In the genomic region with DNA sequence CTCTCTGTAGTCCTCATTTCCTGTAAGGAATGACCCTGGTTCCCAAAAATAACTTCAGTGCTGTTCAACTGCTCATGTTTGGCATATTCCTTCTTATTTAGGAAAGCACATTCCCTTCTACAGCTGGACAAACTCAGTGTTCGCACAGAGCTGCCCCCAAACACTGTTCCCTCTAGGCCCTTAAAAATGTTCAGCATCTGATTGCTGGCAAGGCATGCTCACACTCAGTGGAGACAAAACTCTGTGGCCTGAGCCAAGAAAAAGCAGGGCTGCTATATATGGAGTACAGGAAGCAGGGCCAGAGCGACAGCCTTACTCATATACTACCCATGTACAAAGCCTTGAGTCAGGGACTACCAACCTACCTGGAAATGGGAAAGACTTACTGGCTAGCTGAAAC, we compare ENCODE assay signal across 8 mouse cellular contexts. TPM values are rescaled to one million over a fixed set of nuclear protein-coding genes. Genes with fewer than 3 reads are reported as not detected.
A peak's percentile ranks its signal among the peaks of the same experiment; 100 is the strongest.
DNase-seq lines count a peak whose midpoint lies in the region; ATAC-seq lines count a peak whose summit lies in the region.

No protein-coding gene starts in this region.

- H3K4me1 ChIP-seq in heart, embryonic 13.5 days, result peaks cover 15% of the 10 kb centered on the region

- H3K36me3 ChIP-seq in heart, embryonic 13.5 days, result no peaks in the 10 kb centered on the region

- peak overlapping the region; percentile 90 for H3K27ac ChIP-seq in heart, embryonic 13.5 days (replicated peaks)

- H3K9me3 ChIP-seq in heart, embryonic 13.5 days, result no peaks in the 10 kb centered on the region

- 11% methylated on average over 2 of the region's 2 CpGs for WGBS in heart, embryonic 13.5 days

- H3K27me3 ChIP-seq in heart, embryonic 13.5 days (replicated peaks), result no peaks in the 10 kb centered on the region

- no peak overlapping the region for H3K4me2 ChIP-seq in heart, embryonic 13.5 days

- no peak overlapping the region for H3K4me3 ChIP-seq in heart, embryonic 13.5 days

- peak; percentile 66; the same call in 1 of the 2 replicates for ATAC-seq in heart, embryonic 13.5 days (ENCODE audit: extremely low read depth, insufficient number of reproducible peaks, low FRiP score, low TSS enrichment)

- DNase-seq in right cerebral cortex, adult 18-20 months, result peak; percentile 44
- no peak for DNase-seq in right cerebral cortex, postnatal 4 days
- DNase-seq in kidney, postnatal 4 days, result peak; percentile 58 to 70
- peak; percentile 14 for DNase-seq in right cerebral cortex, postnatal 14 days
- no peak for DNase-seq in layer of hippocampus, postnatal 14 days (ENCODE audit: low spot score in 2 of 2)
- DNase-seq in embryo, embryonic 10.5 days (ENCODE audit: low spot score), result no peak
- DNase-seq in thymus, postnatal 36 days, result no peak

- H3K9ac ChIP-seq in heart, embryonic 13.5 days, result no peak overlapping the region

RNA-seq across cellular contexts. Expression of a gene that starts 5.5 kb away (rescaled TPM):
- 304 and 322 TPM in 2 replicates for polyA plus RNA-seq in heart, embryonic 13.5 days (2015; fragmentation: Nextera tagmentation; extraction: Ambion mirVana)
- total RNA-seq in layer of hippocampus, postnatal 14 days (2021), result 10 to 100 TPM; 79.9 to 82.8 TPM

Comparison
In these comparisons a context has a peak if more than half of its experiments do, and no peak if none do; other contexts are left out.
1. DNase-seq: peak in right cerebral cortex, adult 18-20 months (single experiment), kidney, postnatal 4 days (2 of 2) and right cerebral cortex, postnatal 14 days (single experiment); none in right cerebral cortex, postnatal 4 days (single experiment), layer of hippocampus, postnatal 14 days (0 of 2), embryo, embryonic 10.5 days (single experiment) and thymus, postnatal 36 days (0 of 2).